Mouse (Mus musculus): ENCODE data around the gene Olfr127.
"Not testable (repeated sequence)": the region's sequence is repeated elsewhere in the genome, so short reads cannot be mapped to it uniquely, and the experiment has no call there.

The Olfr127 gene

GRCm38 (mm10) chr17:37900137-37900536, at the start of gene Olfr127:
Olfr127 (plus strand) TSS chr17:37900437.
- no peak for DNase-seq

GRCm38 (mm10) chr17:37863901-37864300, 36.3 kb upstream of the Olfr127 start:
- no peak for DNase-seq

- DNase-seq = no peak
Measured at GRCm38 (mm10) chr17:37869676-37870205, 30.5 kb upstream of the Olfr127 start.

GRCm38 (mm10) chr17:37873830-37874229, 26.4 kb upstream of the Olfr127 start:
- DNase-seq = no peak

GRCm38 (mm10) chr17:37906821-37907220, 6.6 kb downstream of the Olfr127 start:
- not testable (repeated sequence) for DNase-seq

GRCm38 (mm10) chr17:37920248-37920647, 20.0 kb downstream of the Olfr127 start, which contains the start of gene Olfr128:
Olfr128 (plus strand) TSS chr17:37920548.
- no peak for DNase-seq

- DNase-seq = no peak
Measured at GRCm38 (mm10) chr17:37952979-37953378, 52.7 kb downstream of the Olfr127 start, which contains the start of gene Olfr761. Olfr761 (minus strand) TSS chr17:37953079.

Data from cerebellum, adult 9-10 months (tissue).